Mouse (Mus musculus) olfactory bulb, adult 2 months (tissue): Measurements from ENCODE around the gene Chn2. TPM values are rescaled to one million over a fixed set of nuclear protein-coding genes. Genes with fewer than 3 reads are reported as not detected.

Experiments
- H3K27ac ChIP-seq: fragments of 200-500 bp; 2 replicates; pipeline ENCODE4 v1.5.1; 2012; ENCODE audit warnings: low read depth, low read length; ENCODE audit not compliant: insufficient read depth
- H3K4me1 ChIP-seq: fragments of 200-500 bp; 2 replicates; pipeline ENCODE4 v1.6.1; 2012; ENCODE audit warnings: low read length; ENCODE audit not compliant: control insufficient read depth, insufficient read depth
- H3K4me3 ChIP-seq: fragments of 200-500 bp; 2 replicates; pipeline ENCODE4 v1.5.1; 2012; ENCODE audit warnings: mild to moderate bottlenecking, low read depth, low read length, moderate library complexity; ENCODE audit not compliant: insufficient read depth
- CTCF ChIP-seq: fragments of 200-500 bp; IDR thresholded peaks from 2 replicates; pipeline ENCODE4 v1.5.1; 2012; ENCODE audit warnings: low read depth, mild to moderate bottlenecking, low read length, moderate library complexity; ENCODE audit not compliant: insufficient read depth
- POLR2A ChIP-seq: fragments of 200-500 bp; IDR thresholded peaks from 2 replicates; pipeline ENCODE4 v1.6.1; 2012; ENCODE audit warnings: mild to moderate bottlenecking, low read depth, low read length, moderate library complexity; ENCODE audit not compliant: insufficient read depth
- WGBS: fragments of 180-500 bp; shearing (Covaris S2); methylation state at CpG from one replicate; pipeline ENCODE4 v1.1.7; 2018; 5-methylcytosine and 5-hydroxymethylcytosine counted together
- polyA plus RNA-seq: library from polyadenylated mRNA; stranded (reverse); fragments of >200 nt; gene quantifications from 2 replicates; pipeline ENCODE4 v1.2.4, GENCODE M21; 2012; ENCODE audit warnings: low replicate concordance; ENCODE audit not compliant: missing spikeins, insufficient read depth, insufficient read length

The Chn2 gene
- polyA plus RNA-seq, 1 experiment: not detected

- 98% methylated on average over 5 of the region's 5 CpGs for WGBS
- H3K27ac ChIP-seq: no peak overlapping the region
- H3K4me1 ChIP-seq: peaks cover 14% of the 10 kb centered on the region
- no peak overlapping the region for H3K4me3 ChIP-seq
- no peak for TF ChIP-seq CTCF
- TF ChIP-seq POLR2A: no peak
Observed at GRCm38 (mm10) chr6:54328783-54329182, 289.4 kb downstream of the Chn2 start.

- peaks cover 14% of the 10 kb centered on the region for H3K4me1 ChIP-seq
- 97% methylated on average over 3 of the region's 3 CpGs for WGBS
- no peak overlapping the region for H3K27ac ChIP-seq
- no peak for TF ChIP-seq CTCF
- TF ChIP-seq POLR2A: no peak
- no peak overlapping the region for H3K4me3 ChIP-seq
Observed at GRCm38 (mm10) chr6:54329598-54329997, 290.2 kb downstream of the Chn2 start.

GRCm38 (mm10) chr6:54330166-54330565 lies 290.8 kb downstream of the Chn2 start:
- WGBS: 87% methylated on average over 10 of the region's 10 CpGs
- H3K4me1 ChIP-seq: peaks cover 14% of the 10 kb centered on the region
- H3K4me3 ChIP-seq: no peak overlapping the region
- no peak overlapping the region for H3K27ac ChIP-seq
- TF ChIP-seq CTCF: no peak
- TF ChIP-seq POLR2A: no peak

DNA sequence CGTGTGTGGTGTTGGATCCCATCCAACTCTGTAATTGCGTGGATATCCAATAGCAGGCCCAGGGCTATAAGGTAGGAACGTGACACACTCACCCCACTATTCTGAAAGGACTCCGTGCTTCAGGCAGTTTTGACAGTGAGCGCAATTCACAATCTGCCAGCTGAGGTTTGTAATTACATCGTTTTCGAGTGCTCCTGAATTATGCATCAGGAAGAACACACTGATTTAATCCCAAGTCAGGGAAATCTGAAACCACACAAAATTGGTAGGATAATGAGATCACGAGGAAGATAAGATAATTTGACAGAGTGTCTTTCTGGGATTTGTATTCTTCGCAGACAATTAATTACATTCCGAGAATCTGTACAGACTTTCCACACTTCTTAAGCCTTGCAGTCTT lies 292.4 kb downstream of the Chn2 start:
- H3K27ac ChIP-seq: no peak overlapping the region
- no peak overlapping the region for H3K4me3 ChIP-seq
- H3K4me1 ChIP-seq: peaks cover 11% of the 10 kb centered on the region
- WGBS: 50% methylated on average over 10 of the region's 10 CpGs
- TF ChIP-seq POLR2A (no peak), CTCF (no peak)

DNA sequence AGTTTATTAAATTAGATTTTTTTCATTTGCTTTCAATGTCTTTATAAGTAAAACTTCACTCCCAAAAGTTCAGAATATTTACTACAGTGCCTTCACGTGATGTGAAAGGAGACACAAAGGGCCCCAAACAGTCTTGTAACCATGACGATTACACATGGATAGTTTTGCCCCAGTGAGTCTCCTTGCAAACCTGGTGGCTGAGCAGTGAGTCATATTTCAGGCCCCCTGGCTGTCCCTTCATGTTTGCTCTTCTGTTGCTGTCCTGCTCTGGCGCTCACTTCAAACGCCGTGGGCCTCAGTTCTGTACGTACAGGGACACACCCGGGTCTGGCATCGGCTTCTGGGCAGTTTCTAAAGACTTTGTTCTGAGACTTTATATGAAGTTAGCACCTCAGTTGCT lies 292.8 kb downstream of the Chn2 start:
- Histone ChIP-seq H3K4me1 (peaks cover 7% of the 10 kb centered on the region), H3K27ac (no peak overlapping the region), H3K4me3 (no peak overlapping the region)
- WGBS: 59% methylated on average over 8 of the region's 8 CpGs
- TF ChIP-seq CTCF: no peak
- TF ChIP-seq POLR2A: no peak

DNA sequence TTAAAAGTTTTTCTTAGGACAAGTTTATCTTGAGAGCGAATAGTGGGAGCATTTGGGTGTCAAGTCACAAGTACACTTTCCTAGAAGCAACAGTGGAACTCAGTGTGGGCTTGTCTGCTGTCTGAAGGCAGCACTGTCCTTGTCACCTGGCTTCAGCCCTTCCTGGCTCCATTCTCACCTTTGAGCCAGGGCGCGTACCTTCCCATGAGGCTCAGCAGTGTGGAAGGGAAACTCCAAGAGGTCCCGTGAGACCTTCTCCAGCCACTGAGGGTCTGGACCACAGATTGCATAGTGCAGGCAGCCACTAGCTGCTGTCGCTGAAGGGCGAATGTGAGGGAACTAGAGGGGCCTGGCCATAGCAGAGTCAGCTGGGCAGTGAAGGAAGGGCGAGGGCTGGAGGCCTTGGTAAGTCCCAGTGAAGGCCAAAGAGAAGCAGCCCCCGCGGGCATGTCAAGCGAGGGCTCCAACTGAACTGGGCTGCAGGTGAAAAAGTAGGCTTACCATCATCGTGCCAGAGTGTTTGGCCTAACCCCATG lies 293.8 kb downstream of the Chn2 start:
- no peak overlapping the region for H3K27ac ChIP-seq
- no peak overlapping the region for H3K4me3 ChIP-seq
- H3K4me1 ChIP-seq: no peaks in the 10 kb centered on the region
- TF ChIP-seq CTCF: no peak
- no peak for TF ChIP-seq POLR2A
- 87% methylated on average over 11 of the region's 11 CpGs for WGBS

DNA sequence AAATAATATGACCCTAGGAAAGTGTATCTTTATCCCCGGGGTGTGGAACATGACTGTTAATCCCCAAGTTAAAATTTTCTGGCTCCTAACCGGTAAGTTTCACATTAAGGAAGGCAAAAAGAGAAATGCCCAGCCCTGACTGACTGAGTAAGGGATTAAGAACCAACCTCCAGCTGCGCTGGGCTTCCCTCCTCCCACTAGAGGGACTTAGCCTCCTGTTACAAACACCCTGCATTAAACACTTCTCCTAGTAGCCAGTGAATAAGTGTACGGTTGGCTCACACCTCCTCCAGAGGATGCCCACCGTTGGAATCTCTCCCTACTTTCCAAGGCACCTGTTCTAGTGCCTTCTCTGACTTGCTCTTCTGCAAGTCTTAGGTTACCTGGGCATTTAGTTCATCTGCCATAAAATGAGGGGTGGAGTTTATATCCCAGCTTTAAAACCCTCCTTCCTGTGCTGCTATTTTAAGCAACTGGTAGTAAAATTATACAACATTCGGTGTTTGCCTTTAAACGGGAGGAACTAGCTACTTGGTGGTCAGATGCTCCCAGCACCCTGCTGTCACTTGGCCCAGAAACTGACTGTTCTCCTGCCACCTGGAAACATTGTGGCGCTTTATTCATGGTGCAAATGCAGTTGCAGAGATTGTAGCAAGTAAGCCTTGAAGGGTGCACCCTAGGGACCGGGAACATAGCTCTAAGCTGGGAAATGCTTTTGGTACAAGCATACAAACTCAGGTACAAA lies 294.5 kb downstream of the Chn2 start:
- 65% methylated on average over 9 of the region's 9 CpGs for WGBS
- TF ChIP-seq POLR2A (no peak), CTCF (no peak)

GRCm38 (mm10) chr6:54337321-54337720 lies 298.0 kb downstream of the Chn2 start:
- Histone ChIP-seq H3K4me3 (no peak overlapping the region), H3K4me1 (no peaks in the 10 kb centered on the region), H3K27ac (no peak overlapping the region)
- TF ChIP-seq POLR2A (no peak), CTCF (no peak)
- whole genome bisulfite sequencing: 64% methylated on average over 6 of the region's 6 CpGs

More for the DNA sequence above, 294.5 kb downstream of the Chn2 start:
- no peak overlapping the region for H3K27ac ChIP-seq
- H3K4me1 ChIP-seq: no peaks in the 10 kb centered on the region
- no peak overlapping the region for H3K4me3 ChIP-seq

- TF ChIP-seq CTCF (no peak), POLR2A (no peak)
- 87% methylated on average over 5 of the region's 5 CpGs for WGBS
- Histone ChIP-seq H3K27ac (no peak overlapping the region), H3K4me1 (no peaks in the 10 kb centered on the region), H3K4me3 (no peak overlapping the region)
Observed at GRCm38 (mm10) chr6:54341133-54341532, 301.8 kb downstream of the Chn2 start.

DNA sequence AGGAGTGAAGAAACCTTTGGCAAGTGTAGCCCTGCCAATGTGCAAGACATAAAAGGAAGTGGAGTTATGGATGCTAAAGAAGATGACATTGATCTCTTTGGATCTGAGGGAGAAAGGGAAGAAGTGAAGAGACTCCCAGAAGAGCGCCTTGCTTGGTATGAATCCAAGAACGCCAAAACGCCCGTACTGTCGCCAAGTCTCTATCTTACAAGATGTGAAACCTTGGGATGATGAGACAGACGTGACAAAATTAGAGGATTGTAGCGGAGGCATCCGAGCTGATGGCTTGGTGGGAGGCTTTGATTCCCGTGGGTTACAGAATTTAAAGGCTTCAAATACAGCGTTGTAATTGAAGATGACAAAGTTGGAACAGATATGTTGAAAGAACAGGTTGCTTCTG lies 302.9 kb downstream of the Chn2 start:
- H3K4me1 ChIP-seq: no peaks in the 10 kb centered on the region
- H3K27ac ChIP-seq: no peak overlapping the region
- no peak overlapping the region for H3K4me3 ChIP-seq
- WGBS: 84% methylated on average over 10 of the region's 10 CpGs
- TF ChIP-seq POLR2A (no peak), CTCF (no peak)

Other genes starting within 250 kb of the Chn2 start
- not detected in 2 replicates for gene Tril, start 218.7 kb upstream of the Chn2 start, polyA plus RNA-seq
- not detected in 2 replicates for gene Cpvl, start 60.9 kb upstream of the Chn2 start, polyA plus RNA-seq